Mouse (Mus musculus) B cell, adult 62 days (primary cell): Measurements from ENCODE around the gene Dtwd1. TPM values are rescaled to one million over a fixed set of nuclear protein-coding genes. Genes with fewer than 3 reads are reported as not detected.

Experiments
- total RNA-seq: library from RNA; stranded (reverse); gene quantifications from 4 replicates; pipeline ENCODE4 v1.2.4, GENCODE M21; 2023

Gene Dtwd1
- 4.8 to 6.8 TPM (median 5.2 TPM) in 4 replicates for total RNA-seq

GRCm38 (mm10) chr2:126151855-126152571 lies at the start of gene Dtwd1, which contains the start of gene Fam227b:
Dtwd1 (plus strand) TSS chr2:126152141.
Fam227b (minus strand) TSS chr2:126152004.

GRCm38 (mm10) chr2:126214800-126215199 lies 62.9 kb downstream of the Dtwd1 start, which contains the start of gene Gm17555:
Gm17555 (plus strand) TSS chr2:126215100.

Other genes with a start within 250 kb of the Dtwd1 start
- gene Fgf7, start 117.5 kb upstream of the Dtwd1 start, total RNA-seq = 0.21 to 0.72 TPM in 2 of 4 replicates, not detected in the others
- gene Fam227b, start 137 bp upstream of the Dtwd1 start, total RNA-seq = not detected in 4 replicates
- gene Gm17555, start 63.0 kb downstream of the Dtwd1 start, total RNA-seq = not detected in 4 replicates